Comparison of ENCODE assay signal across 10 mouse cellular contexts in genomic region chr1:86038191-86038951, GRCm38 (mm10). TPM values are rescaled to one million over a fixed set of nuclear protein-coding genes. Genes with fewer than 3 reads are reported as not detected.
DNase-seq lines count a peak whose midpoint lies in the region; ATAC-seq lines count a peak whose summit lies in the region.
"Had no signal": no experiment of that assay in that cellular context is flagged by ENCODE, and none has a peak within 500 bp of the region (broad histone marks: within the 10 kb centered on the region; RNA-seq: fewer than 3 reads in every experiment).

No protein-coding gene starts in this region.

- no peaks in the 10 kb centered on the region for H3K9me3 ChIP-seq in hindbrain, embryonic 15.5 days
- H3K9me3 ChIP-seq in hindbrain, embryonic 10.5 days = peaks cover 6% of the 10 kb centered on the region
- H3K9me3 ChIP-seq in forebrain, embryonic 11.5 days (ENCODE audit: control insufficient read depth, low read length) = no peaks in the 10 kb centered on the region

- no peak for DNase-seq in hindbrain, embryonic 10.5 days (ENCODE audit: low spot score)
- peak; percentile 22 to 25 for DNase-seq in heart, postnatal 10 days
- DNase-seq in lung, postnatal 36 days = peak; percentile 71
- DNase-seq in forebrain, embryonic 11.5 days (ENCODE audit: low spot score) = no peak
- no peak for DNase-seq in urinary bladder, postnatal 4 days (ENCODE audit: low spot score in 2 of 2)

- no peak overlapping the region for H3K4me2 ChIP-seq in hindbrain, embryonic 15.5 days
- H3K4me2 ChIP-seq in forebrain, embryonic 11.5 days (ENCODE audit: low read depth, low read length, severe bottlenecking) = no peak overlapping the region

- H3K36me3 ChIP-seq in hindbrain, embryonic 15.5 days = no peaks in the 10 kb centered on the region
- H3K36me3 ChIP-seq in hindbrain, embryonic 10.5 days = no peaks in the 10 kb centered on the region
- no peaks in the 10 kb centered on the region for H3K36me3 ChIP-seq in forebrain, embryonic 11.5 days (ENCODE audit: control insufficient read depth, insufficient read depth, low read length)

- H3K4me3 ChIP-seq in hindbrain, embryonic 15.5 days = no peak overlapping the region
- H3K4me3 ChIP-seq in hindbrain, embryonic 10.5 days = no peak overlapping the region
- no peak overlapping the region for H3K4me3 ChIP-seq in forebrain, embryonic 11.5 days (ENCODE audit: low read depth, low read length)

- peaks cover 2% of the 10 kb centered on the region; the same call in 1 of the 2 replicates for H3K27me3 ChIP-seq in hindbrain, embryonic 15.5 days
- peaks cover 5% of the 10 kb centered on the region for H3K27me3 ChIP-seq in hindbrain, embryonic 10.5 days (ENCODE audit: insufficient read depth, poor library complexity, severe bottlenecking)
- H3K27me3 ChIP-seq in forebrain, embryonic 11.5 days (ENCODE audit: control insufficient read depth, insufficient read depth, low read length) = no peaks in the 10 kb centered on the region

- WGBS in hindbrain, embryonic 15.5 days = 83% methylated on average over 3 of the region's 3 CpGs
- WGBS in hindbrain, embryonic 10.5 days = 74% methylated on average over 3 of the region's 3 CpGs
- 78% methylated on average over 3 of the region's 3 CpGs for WGBS in forebrain, embryonic 11.5 days

- H3K4me1 ChIP-seq in hindbrain, embryonic 15.5 days (replicated peaks) = no peaks in the 10 kb centered on the region
- H3K4me1 ChIP-seq in hindbrain, embryonic 10.5 days (replicated peaks) = no peaks in the 10 kb centered on the region
- H3K4me1 ChIP-seq in forebrain, embryonic 11.5 days (replicated peaks; ENCODE audit: control insufficient read depth, insufficient read depth, low read length) = no peaks in the 10 kb centered on the region

- intact Hi-C loops in heart, postnatal 10 days (cut with DNase I) = no loop called here

- no peak overlapping the region for H3K27ac ChIP-seq in hindbrain, embryonic 15.5 days (replicated peaks)
- H3K27ac ChIP-seq in hindbrain, embryonic 10.5 days = no peak overlapping the region
- no peak overlapping the region for H3K27ac ChIP-seq in forebrain, embryonic 11.5 days (ENCODE audit: low read depth, low read length)
- H3K27ac ChIP-seq: liver, embryonic 14.5 days had no signal

- no peak overlapping the region for H3K9ac ChIP-seq in hindbrain, embryonic 15.5 days
- no peak overlapping the region for H3K9ac ChIP-seq in forebrain, embryonic 11.5 days (ENCODE audit: low read length)
- H3K9ac ChIP-seq: liver, embryonic 14.5 days had no signal

- ATAC-seq in hindbrain, embryonic 15.5 days (ENCODE audit: low FRiP score, low read depth) = peak; percentile 61; the same call in 1 of the 2 replicates
- peak; percentile 68 for ATAC-seq in cerebellum, adult (ENCODE audit: insufficient number of reproducible peaks, low FRiP score, low TSS enrichment)
- no peak for ATAC-seq in forebrain, embryonic 11.5 days (replicated peaks; ENCODE audit: low FRiP score)
- ATAC-seq in CD4-positive, CD25-positive, alpha-beta regulatory T cell, adult 4 months = no peak

RNA-seq across cellular contexts. Expression of gene 2810459M11Rik, which starts 7.3 kb away (rescaled TPM):
- polyA plus RNA-seq in hindbrain, embryonic 15.5 days (2015; fragmentation: Nextera tagmentation; extraction: Ambion mirVana) = 10.8 and 14.3 TPM in 2 replicates
- polyA plus RNA-seq in hindbrain, embryonic 10.5 days (2016; fragmentation: Nextera tagmentation; extraction: Ambion mirVana) = 0.19 and 0.25 TPM in 2 replicates
- total RNA-seq in heart, postnatal 10 days (2021) = not detected
- polyA plus RNA-seq in forebrain, embryonic 11.5 days (2014; fragmentation: Nextera tagmentation; extraction: Ambion mirVana) = 0.07 and 0.36 TPM in 2 replicates
- polyA plus RNA-seq in CD4-positive, CD25-positive, alpha-beta regulatory T cell, adult 4 months (2017; shearing (Covaris generic)) = not detected
- total RNA-seq: gastrocnemius, postnatal 36 days had no signal

RNA-seq across cellular contexts. Expression of gene Spata3, which starts 21.8 kb away (rescaled TPM):
- polyA plus RNA-seq in hindbrain, embryonic 15.5 days (2015; fragmentation: Nextera tagmentation; extraction: Ambion mirVana) = 0.32 and 0.87 TPM in 2 replicates
- polyA plus RNA-seq in hindbrain, embryonic 10.5 days (2016; fragmentation: Nextera tagmentation; extraction: Ambion mirVana) = not detected in 2 replicates
- total RNA-seq in heart, postnatal 10 days (2021) = not detected
- polyA plus RNA-seq in forebrain, embryonic 11.5 days (2014; fragmentation: Nextera tagmentation; extraction: Ambion mirVana) = not detected in 2 replicates
- polyA plus RNA-seq in CD4-positive, CD25-positive, alpha-beta regulatory T cell, adult 4 months (2017; shearing (Covaris generic)) = not detected
- total RNA-seq: gastrocnemius, postnatal 36 days had no signal

RNA-seq across cellular contexts. Expression of gene Psmd1, which starts 25.8 kb away (rescaled TPM):
- polyA plus RNA-seq in hindbrain, embryonic 15.5 days (2015; fragmentation: Nextera tagmentation; extraction: Ambion mirVana) = 181 and 185 TPM in 2 replicates
- 184 and 222 TPM in 2 replicates for polyA plus RNA-seq in hindbrain, embryonic 10.5 days (2016; fragmentation: Nextera tagmentation; extraction: Ambion mirVana)
- 100 to 1,000 TPM; 113 to 118 TPM for total RNA-seq in heart, postnatal 10 days (2021)
- polyA plus RNA-seq in forebrain, embryonic 11.5 days (2014; fragmentation: Nextera tagmentation; extraction: Ambion mirVana) = 221 and 225 TPM in 2 replicates
- polyA plus RNA-seq in CD4-positive, CD25-positive, alpha-beta regulatory T cell, adult 4 months (2017; shearing (Covaris generic)) = 10 to 100 TPM; 69.8 to 71.7 TPM

Comparison
In these comparisons a context has a peak if more than half of its experiments do, and no peak if none do; other contexts are left out.
1. ATAC-seq: peak in hindbrain, embryonic 15.5 days (single experiment) and cerebellum, adult (single experiment); none in forebrain, embryonic 11.5 days (single experiment) and CD4-positive, CD25-positive, alpha-beta regulatory T cell, adult 4 months (single experiment).
2. DNase-seq: peak in heart, postnatal 10 days (2 of 2) and lung, postnatal 36 days (single experiment); none in hindbrain, embryonic 10.5 days (single experiment), forebrain, embryonic 11.5 days (single experiment) and urinary bladder, postnatal 4 days (0 of 2).